Comparison of ENCODE assay signal across 9 mouse cellular contexts in the genomic region with DNA sequence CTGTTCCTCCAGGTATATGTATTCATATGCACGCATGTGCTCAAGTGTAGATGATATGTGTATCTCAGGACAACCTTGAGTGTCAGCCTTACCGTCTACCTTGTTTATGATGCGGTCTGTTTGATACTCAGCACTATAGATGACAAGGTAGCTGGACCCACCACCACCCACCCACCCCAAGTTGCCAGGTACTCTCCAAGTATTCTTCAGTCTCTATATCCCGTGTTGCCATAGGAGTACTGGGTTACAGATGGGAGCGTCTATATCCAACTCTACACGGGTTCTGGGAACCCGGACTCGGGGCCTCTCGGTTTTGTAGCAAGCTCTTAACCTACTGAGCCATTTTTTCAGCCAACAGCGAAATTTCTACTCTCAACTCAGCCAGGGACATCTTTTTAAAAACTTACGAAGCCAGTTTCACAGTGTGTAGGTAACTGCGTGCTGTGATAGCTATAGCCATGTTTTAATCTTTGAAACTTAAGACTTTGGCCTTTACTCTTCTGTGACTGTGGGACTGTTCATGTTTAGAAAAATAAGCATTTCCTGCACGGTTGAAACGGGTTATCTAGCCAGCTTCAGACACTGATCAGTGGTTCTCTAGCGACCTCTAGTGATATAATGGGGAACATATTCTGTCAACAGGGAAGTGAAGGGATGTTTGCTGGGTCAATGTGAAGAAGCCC.
DNase-seq lines count a peak whose midpoint lies in the region; ATAC-seq and TF ChIP-seq lines count a peak whose summit lies in the region.
"Had no signal": no experiment of that assay in that cellular context is flagged by ENCODE, and none has a peak within 500 bp of the region (broad histone marks: within the 10 kb centered on the region; RNA-seq: fewer than 3 reads in every experiment).

No protein-coding gene starts in this region.

- DNase-seq in heart, adult 2 months: no peak
- DNase-seq in heart, postnatal 25 days (ENCODE audit: low spot score): no peak
- DNase-seq in CD4-positive, CD25-positive, alpha-beta regulatory T cell, adult 2 months (ENCODE audit: low read depth, low spot score): peak; percentile 66
- DNase-seq in c-Kit-positive CD71-positive TER-119-positive erythroid progenitor cells, embryonic 14.5 days (ENCODE audit: low spot score): peak; percentile 76
- peak; percentile 64 for DNase-seq in heart, adult 8-10 months (ENCODE audit: low spot score)
- DNase-seq in kidney, postnatal 0 days (ENCODE audit: low spot score): peak; percentile 90
- DNase-seq in ovary, postnatal 36 days (ENCODE audit: low spot score): no peak

- H3K27ac ChIP-seq in heart, adult 2 months: no peak overlapping the region
- no peak overlapping the region for H3K27ac ChIP-seq in kidney, postnatal 0 days

- H3K4me3 ChIP-seq in heart, adult 2 months: no peak overlapping the region
- H3K4me3 ChIP-seq in kidney, postnatal 0 days (replicated peaks; ENCODE audit: low read depth, low read length): no peak overlapping the region
- H3K4me3 ChIP-seq: myocyte had no signal

- no peak overlapping the region for H3K9ac ChIP-seq in heart, adult 2 months (ENCODE audit: low read depth, low read length)
- no peak overlapping the region for H3K9ac ChIP-seq in kidney, postnatal 0 days (ENCODE audit: low read depth, low read length)

- H3K36me3 ChIP-seq in heart, adult 2 months (ENCODE audit: control insufficient read depth, insufficient read depth, low read length): no peaks in the 10 kb centered on the region
- no peaks in the 10 kb centered on the region for H3K36me3 ChIP-seq in kidney, postnatal 0 days (ENCODE audit: insufficient read depth, low read length)

- H3K9me3 ChIP-seq in kidney, postnatal 0 days (replicated peaks; ENCODE audit: low read length): no peaks in the 10 kb centered on the region

- peak; percentile 79 for ATAC-seq in kidney, postnatal 0 days (replicated peaks; ENCODE audit: low FRiP score, low read depth)
- ATAC-seq in megakaryocyte-erythroid progenitor cell, adult 5-6 weeks (replicated peaks; ENCODE audit: low FRiP score, low TSS enrichment, poor library complexity, severe bottlenecking): peak; percentile 78

- peak overlapping the region; percentile 25; the same call in 1 of the 2 replicates for H3K4me2 ChIP-seq in kidney, postnatal 0 days (ENCODE audit: low read length)

- H3K4me1 ChIP-seq in heart, adult 2 months (ENCODE audit: control insufficient read depth, insufficient read depth, low read length): no peaks in the 10 kb centered on the region
- H3K4me1 ChIP-seq in kidney, postnatal 0 days (replicated peaks; ENCODE audit: insufficient read depth, low read length): no peaks in the 10 kb centered on the region

- peak; percentile 87 for TF ChIP-seq CTCF in heart, adult 2 months (IDR thresholded peaks at IDR 0.05)
- TF ChIP-seq CTCF in kidney, postnatal 0 days (IDR thresholded peaks at IDR 0.05; ENCODE audit: low read depth): peak; percentile 98

- TF ChIP-seq EP300 in heart, adult 2 months (IDR thresholded peaks at IDR 0.05; ENCODE audit: insufficient read depth, low read depth, low read length): no peak

- no peaks in the 10 kb centered on the region for H3K79me2 ChIP-seq in heart, adult 2 months (replicated peaks; ENCODE audit: control insufficient read depth, insufficient read depth, low read length)

- TF ChIP-seq POLR2A in heart, adult 2 months (IDR thresholded peaks at IDR 0.05; ENCODE audit: insufficient read depth, low read depth, low read length): no peak

- 44% methylated on average over 15 of the region's 15 CpGs for WGBS in heart, adult 2 months
- 30% methylated on average over 15 of the region's 15 CpGs for WGBS in kidney, postnatal 0 days

- intact Hi-C loops in heart, adult 2 months (cut with DNase I): loop anchor here (1.0 to 5.0 kb wide), 4 partner anchors 323 to 1293 kb away; no protein-coding TSS in a partner anchor
- intact Hi-C loops in heart, postnatal 25 days (cut with DNase I): loop anchor here (1.0 to 5.0 kb wide), 3 partner anchors 1064 to 1293 kb away; no protein-coding TSS in a partner anchor

- 0 out of 2 replicates have a peak, but pooled peaks cover 1% of the 10 kb centered on the region for H3K27me3 ChIP-seq in heart, adult 2 months (ENCODE audit: control insufficient read depth, insufficient read depth, low read length)
- H3K27me3 ChIP-seq in kidney, postnatal 0 days (ENCODE audit: insufficient read depth, low read length): no peaks in the 10 kb centered on the region

Comparison
In these comparisons a context has a peak if more than half of its experiments do, and no peak if none do; other contexts are left out.
1. DNase-seq: peak in CD4-positive, CD25-positive, alpha-beta regulatory T cell, adult 2 months (single experiment), c-Kit-positive CD71-positive TER-119-positive erythroid progenitor cells, embryonic 14.5 days (single experiment), heart, adult 8-10 months (single experiment) and kidney, postnatal 0 days (single experiment); none in heart, adult 2 months (0 of 2), heart, postnatal 25 days (single experiment) and ovary, postnatal 36 days (single experiment).